Mouse (Mus musculus): ENCODE measurements around the gene Acvr1b. TPM values are rescaled to one million over a fixed set of nuclear protein-coding genes. Genes with fewer than 3 reads are reported as not detected.

Gene Acvr1b
- total RNA-seq, 2 experiments from 2014 or later, result 82.8 to 83.1 TPM

- no peak for DNase-seq (ENCODE audit: extremely low spot score in 1 of 2, low spot score in 1 of 2)
Observed at GRCm38 (mm10) chr15:101146100-101146965, 27.5 kb upstream of the Acvr1b start.

GRCm38 (mm10) chr15:101147115-101147909, 26.6 kb upstream of the Acvr1b start:
- DNase-seq (ENCODE audit: extremely low spot score in 1 of 2, low spot score in 1 of 2), result no peak

- DNase-seq (ENCODE audit: extremely low spot score in 1 of 2, low spot score in 1 of 2), result no peak
Observed at GRCm38 (mm10) chr15:101147910-101148273, 26.0 kb upstream of the Acvr1b start.

GRCm38 (mm10) chr15:101148604-101149003, 25.3 kb upstream of the Acvr1b start:
- DNase-seq (ENCODE audit: extremely low spot score in 1 of 2, low spot score in 1 of 2), result no peak

- no peak for DNase-seq (ENCODE audit: extremely low spot score in 1 of 2, low spot score in 1 of 2)
Observed at GRCm38 (mm10) chr15:101151409-101152261, 22.2 kb upstream of the Acvr1b start.

GRCm38 (mm10) chr15:101154700-101155616, 18.9 kb upstream of the Acvr1b start:
- no peak for DNase-seq (ENCODE audit: extremely low spot score in 1 of 2, low spot score in 1 of 2)

- DNase-seq (ENCODE audit: extremely low spot score in 1 of 2, low spot score in 1 of 2), result no peak
Observed at GRCm38 (mm10) chr15:101160128-101160527, 13.7 kb upstream of the Acvr1b start.

- peak in 1 of 2 experiments; percentile 52 for DNase-seq (ENCODE audit: extremely low spot score in 1 of 2, low spot score in 1 of 2)
Observed at GRCm38 (mm10) chr15:101160591-101160990, 13.3 kb upstream of the Acvr1b start.

GRCm38 (mm10) chr15:101161534-101161933, 12.3 kb upstream of the Acvr1b start:
- no peak for DNase-seq (ENCODE audit: extremely low spot score in 1 of 2, low spot score in 1 of 2)

GRCm38 (mm10) chr15:101163056-101163458, 10.8 kb upstream of the Acvr1b start:
- no peak for DNase-seq (ENCODE audit: extremely low spot score in 1 of 2, low spot score in 1 of 2)

GRCm38 (mm10) chr15:101163854-101164253, 10.0 kb upstream of the Acvr1b start:
- DNase-seq (ENCODE audit: extremely low spot score in 1 of 2, low spot score in 1 of 2), result no peak

- DNase-seq (ENCODE audit: extremely low spot score in 1 of 2, low spot score in 1 of 2), result no peak
Observed at GRCm38 (mm10) chr15:101164291-101164690, 9.6 kb upstream of the Acvr1b start.

- DNase-seq (ENCODE audit: extremely low spot score in 1 of 2, low spot score in 1 of 2), result no peak
Observed at GRCm38 (mm10) chr15:101165658-101166437, 8.0 kb upstream of the Acvr1b start.

GRCm38 (mm10) chr15:101167553-101167952, 6.3 kb upstream of the Acvr1b start:
- no peak for DNase-seq (ENCODE audit: extremely low spot score in 1 of 2, low spot score in 1 of 2)

- DNase-seq (ENCODE audit: extremely low spot score in 1 of 2, low spot score in 1 of 2), result no peak
Observed at GRCm38 (mm10) chr15:101169910-101170309, 4.0 kb upstream of the Acvr1b start.

GRCm38 (mm10) chr15:101170413-101170980, 3.4 kb upstream of the Acvr1b start:
- no peak for DNase-seq (ENCODE audit: extremely low spot score in 1 of 2, low spot score in 1 of 2)

GRCm38 (mm10) chr15:101171272-101171671, 2.6 kb upstream of the Acvr1b start:
- no peak for DNase-seq (ENCODE audit: extremely low spot score in 1 of 2, low spot score in 1 of 2)

- DNase-seq (ENCODE audit: extremely low spot score in 1 of 2, low spot score in 1 of 2), result no peak
Observed at GRCm38 (mm10) chr15:101172016-101172415, 1.9 kb upstream of the Acvr1b start.
